ENCODE assay signal across 22 mouse cellular contexts in genomic region chr14:22367615-22368014, GRCm38 (mm10).
A peak's percentile ranks its signal among the peaks of the same experiment; 100 is the strongest.
DNase-seq lines count a peak whose midpoint lies in the region; ATAC-seq and TF ChIP-seq lines count a peak whose summit lies in the region.
"Had no signal": no experiment of that assay in that cellular context is flagged by ENCODE, and none has a peak within 500 bp of the region (broad histone marks: within the 10 kb centered on the region; RNA-seq: fewer than 3 reads in every experiment).

No protein-coding gene starts in this region.

- intact Hi-C loops in gastrocnemius, adult 2 months (cut with DNase I) = no loop called here

- 0 out of 2 replicates have a peak, but pooled peaks cover 3% of the 10 kb centered on the region for H3K9me3 ChIP-seq in neural tube, embryonic 13.5 days
- H3K9me3 ChIP-seq in neural tube, embryonic 15.5 days (replicated peaks) = no peaks in the 10 kb centered on the region
- H3K9me3 ChIP-seq: heart, embryonic 12.5 days; midbrain, embryonic 15.5 days; stomach, embryonic 15.5 days had no signal

- TF ChIP-seq CTCF in gastrocnemius, adult 2 months (IDR thresholded peaks at IDR 0.05) = no peak

- H3K27me3 ChIP-seq in neural tube, embryonic 13.5 days = no peaks in the 10 kb centered on the region; the same call in 1 of the 2 replicates
- no peaks in the 10 kb centered on the region for H3K27me3 ChIP-seq in neural tube, embryonic 15.5 days (replicated peaks)
- H3K27me3 ChIP-seq: heart, embryonic 12.5 days; midbrain, embryonic 15.5 days; stomach, embryonic 15.5 days had no signal

- H3K4me1 ChIP-seq in neural tube, embryonic 13.5 days (replicated peaks) = peaks cover 5% of the 10 kb centered on the region
- H3K4me1 ChIP-seq in neural tube, embryonic 15.5 days = peaks cover 1% of the 10 kb centered on the region; the same call in 1 of the 2 replicates
- H3K4me1 ChIP-seq: hindbrain, embryonic 10.5 days; midbrain, embryonic 15.5 days had no signal

- 75% methylated on average over 4 of the region's 4 CpGs for WGBS in neural tube, embryonic 13.5 days
- WGBS in neural tube, embryonic 15.5 days = 57% methylated on average over 4 of the region's 4 CpGs

- H3K36me3 ChIP-seq in neural tube, embryonic 13.5 days = no peaks in the 10 kb centered on the region
- H3K36me3 ChIP-seq in neural tube, embryonic 15.5 days = no peaks in the 10 kb centered on the region
- H3K36me3 ChIP-seq: heart, embryonic 12.5 days; hindbrain, embryonic 10.5 days; midbrain, embryonic 15.5 days; stomach, embryonic 15.5 days had no signal

- H3K4me2 ChIP-seq in neural tube, embryonic 13.5 days = no peak overlapping the region
- H3K4me2 ChIP-seq in neural tube, embryonic 15.5 days = no peak overlapping the region
- H3K4me2 ChIP-seq: heart, embryonic 12.5 days; midbrain, embryonic 15.5 days; stomach, embryonic 15.5 days had no signal

- H3K9ac ChIP-seq in neural tube, embryonic 13.5 days = no peak overlapping the region
- no peak overlapping the region for H3K9ac ChIP-seq in neural tube, embryonic 15.5 days (replicated peaks)
- H3K9ac ChIP-seq: heart, embryonic 12.5 days; liver, postnatal 0 days; midbrain, embryonic 15.5 days; stomach, embryonic 15.5 days had no signal

- no peak overlapping the region for H3K4me3 ChIP-seq in gastrocnemius, adult 2 months
- H3K4me3 ChIP-seq in neural tube, embryonic 13.5 days = no peak overlapping the region
- no peak overlapping the region for H3K4me3 ChIP-seq in neural tube, embryonic 15.5 days (replicated peaks)
- H3K4me3 ChIP-seq: heart, embryonic 12.5 days; hindbrain, embryonic 10.5 days; midbrain, embryonic 15.5 days; myocyte; stomach, embryonic 15.5 days had no signal

- peak; percentile 12 for DNase-seq in gastrocnemius, postnatal 10 days
- DNase-seq in gastrocnemius, adult 2 months = no peak
- peak; percentile 30 for DNase-seq in fibroblast of lung, adult 2 months (ENCODE audit: low read depth)
- DNase-seq in cerebellum, adult 11-12 months = no peak
- DNase-seq in lung, postnatal 4 days = no peak
- DNase-seq: adrenal gland, adult 2 months; cerebellum, postnatal 14 days; gastrocnemius, postnatal 36 days; kidney, adult 18-20 months; layer of hippocampus, postnatal 36 days; liver, postnatal 0 days; lung, postnatal 14 days; thymus, adult 2 months had no signal

- no peak for ATAC-seq in neural tube, embryonic 13.5 days (ENCODE audit: low read depth)
- no peak for ATAC-seq in neural tube, embryonic 15.5 days (ENCODE audit: low FRiP score)
- ATAC-seq: hindbrain, postnatal 0 days; liver, postnatal 0 days; midbrain, embryonic 15.5 days had no signal

- no peak overlapping the region for H3K27ac ChIP-seq in gastrocnemius, adult 2 months
- 0 out of 2 replicates have a peak overlapping the region, but pooled peaks have one; percentile 18 for H3K27ac ChIP-seq in neural tube, embryonic 13.5 days (replicated peaks)
- no peak overlapping the region for H3K27ac ChIP-seq in neural tube, embryonic 15.5 days (replicated peaks)
- H3K27ac ChIP-seq: hindbrain, embryonic 10.5 days; hindbrain, postnatal 0 days; kidney, postnatal 0 days; midbrain, embryonic 15.5 days; stomach, embryonic 15.5 days had no signal

Comparison
In these comparisons a context has a peak if more than half of its experiments do, and no peak if none do; other contexts are left out.
1. DNase-seq: peak in gastrocnemius, postnatal 10 days (single experiment) and fibroblast of lung, adult 2 months (single experiment); none in gastrocnemius, adult 2 months (single experiment), cerebellum, adult 11-12 months (single experiment) and lung, postnatal 4 days (0 of 2).